Mouse (Mus musculus) limb, embryonic 14.5 days (tissue): ENCODE measurements around the gene Eif1ax. TPM values are rescaled to one million over a fixed set of nuclear protein-coding genes. Genes with fewer than 3 reads are reported as not detected.

Source experiments
- ATAC-seq: fragments of 200-750 bp; cut with Nextera tagmentation; 2 replicates; pipeline ENCODE4 v1.8.0; 2017; ENCODE audit warnings: low read depth, moderate number of reproducible peaks, moderate TSS enrichment; ENCODE audit not compliant: low FRiP score
- DNase-seq: peaks from one replicate; pipeline ENCODE4 v3.0.0-alpha.2; 2015; ENCODE audit warnings: low spot score
- H3K27ac ChIP-seq: fragments of 300-500 bp; sonication (generic); replicated peaks from 2 replicates; pipeline ENCODE4 v1.5.1; 2014; ENCODE audit warnings: low read depth, mild to moderate bottlenecking, low read length, moderate library complexity, mixed read lengths
- H3K27me3 ChIP-seq: fragments of 300-500 bp; sonication (generic); 2 replicates; pipeline ENCODE4 v1.6.1; 2014; ENCODE audit warnings: low read length, mixed read lengths; ENCODE audit not compliant: control insufficient read depth, insufficient read depth
- H3K36me3 ChIP-seq: fragments of 300-500 bp; sonication (generic); 2 replicates; pipeline ENCODE4 v1.6.1; 2014; ENCODE audit warnings: mild to moderate bottlenecking, low read length, moderate library complexity, mixed read lengths; ENCODE audit not compliant: control insufficient read depth, insufficient read depth
- H3K4me1 ChIP-seq: fragments of 300-500 bp; sonication (generic); 2 replicates; pipeline ENCODE4 v1.6.1; 2014; ENCODE audit warnings: antibody characterized with exemption, low read length, mixed read lengths; ENCODE audit not compliant: control insufficient read depth, insufficient read depth
- H3K4me2 ChIP-seq: fragments of 300-500 bp; sonication (generic); replicated peaks from 2 replicates; pipeline ENCODE4 v1.6.1; 2014; ENCODE audit warnings: low read depth, mild to moderate bottlenecking, low read length, moderate library complexity; ENCODE audit not compliant: severe bottlenecking
- H3K4me3 ChIP-seq: fragments of 300-500 bp; sonication (generic); replicated peaks from 2 replicates; pipeline ENCODE4 v1.5.1; 2014; ENCODE audit warnings: low read length
- H3K9ac ChIP-seq: fragments of 300-500 bp; sonication (generic); 2 replicates; pipeline ENCODE4 v1.6.1; 2014; ENCODE audit warnings: mild to moderate bottlenecking, low read depth, low read length, moderate library complexity; ENCODE audit not compliant: severe bottlenecking
- H3K9me3 ChIP-seq: fragments of 300-500 bp; sonication (generic); 2 replicates; pipeline ENCODE4 v1.6.1; 2016; ENCODE audit warnings: low read length; ENCODE audit not compliant: control insufficient read depth
- POLR2A ChIP-seq: fragments of 200-500 bp; IDR thresholded peaks from 2 replicates; pipeline ENCODE4 v1.8.0; 2012; ENCODE audit warnings: inconsistent platforms, mild to moderate bottlenecking, moderate library complexity, borderline replicate concordance; ENCODE audit not compliant: insufficient read depth, insufficient read length; ENCODE audit errors: extremely low read depth
- WGBS: fragments of 180-500 bp; shearing (Covaris S2); extraction: QIAGEN DNeasy Blood & Tissue Kit; methylation state at CpG from one replicate; pipeline ENCODE4 v1.1.7; 2014; 5-methylcytosine and 5-hydroxymethylcytosine counted together
- polyA plus RNA-seq, 2 experiments: library from polyadenylated mRNA; depleted of rRNA in 1 of 2; stranded (reverse) in 1 of 2; unstranded in 1 of 2; fragments of >200 nt; fragmentation: Nextera tagmentation in 1 of 2; extraction: Ambion mirVana in 1 of 2; gene quantifications; 2 replicates each; pipeline versions ENCODE4 v1.2.1 to v1.2.3; 2012 to 2014

Eif1ax gene
- polyA plus RNA-seq (2012; rRNA removed) (68.6 and 121 TPM in 2 replicates), polyA plus RNA-seq (2014; fragmentation: Nextera tagmentation; extraction: Ambion mirVana) (121 and 123 TPM in 2 replicates)

DNA sequence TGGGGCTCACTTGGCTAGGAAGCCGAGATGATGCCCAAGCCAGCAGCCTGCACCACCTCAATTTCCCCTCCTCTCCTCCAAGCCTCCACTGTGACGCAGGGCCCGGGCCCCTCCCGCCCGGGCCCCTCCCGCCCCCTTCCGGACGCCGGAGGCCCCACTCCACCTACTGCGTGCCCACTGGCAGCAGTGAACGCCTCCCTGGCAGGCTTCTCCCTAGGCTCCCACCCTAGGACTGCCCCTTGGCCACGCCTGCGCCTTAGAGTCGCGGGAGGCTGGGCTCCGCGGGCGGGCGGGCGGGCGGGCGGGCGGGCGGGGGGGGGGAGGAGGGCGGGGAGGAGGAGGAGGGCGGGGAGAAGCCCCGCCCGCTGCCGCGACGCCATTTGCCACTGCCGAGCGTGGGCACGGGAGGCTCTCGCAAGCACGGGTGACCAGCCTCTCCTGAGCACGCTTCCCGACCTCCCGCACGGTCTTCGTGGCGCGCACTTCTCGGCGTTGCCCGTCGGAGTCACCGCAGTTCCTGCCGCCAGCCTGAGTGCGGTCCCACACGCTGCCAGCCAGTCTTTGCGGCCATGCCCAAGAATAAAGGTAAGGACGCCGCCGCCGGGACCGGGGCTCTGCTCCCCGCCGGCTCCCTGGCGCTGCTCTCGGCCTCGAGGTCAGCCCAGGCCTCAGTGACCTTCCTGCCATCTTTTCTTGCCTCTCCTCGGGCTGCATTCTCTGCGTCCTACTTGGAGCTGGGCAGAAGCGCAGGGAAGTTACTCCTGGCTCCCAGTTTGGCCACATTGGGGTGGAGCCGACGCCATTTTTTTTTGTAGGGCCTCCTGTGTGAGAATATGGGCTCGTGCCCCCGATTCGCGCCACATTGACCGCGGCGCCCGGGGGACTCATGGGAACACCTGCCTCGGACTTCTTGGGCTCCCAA lies at the start of gene Eif1ax:
Gene Eif1ax, plus strand, starts transcription at position 348 of the 922 bp plus-strand sequence.
- Histone ChIP-seq H3K4me1 (no peaks in the 10 kb centered on the region), H3K9me3 (no peaks in the 10 kb centered on the region), H3K36me3 (0 out of 2 replicates have a peak, but pooled peaks cover 2% of the 10 kb centered on the region), H3K9ac (peak within 1 kb of the TSS; percentile 70), H3K4me2 (peak within 1 kb of the TSS; percentile 49), H3K27me3 (no peaks in the 10 kb centered on the region), H3K27ac (peak within 1 kb of the TSS; percentile 80), H3K4me3 (peak within 1 kb of the TSS; percentile 61)
- 10% methylated on average over 39 of the region's 76 CpGs for WGBS
- peak; percentile 72 for DNase-seq
- 0 out of 2 replicates have a peak, but pooled peaks have one; percentile 22 for TF ChIP-seq POLR2A
- ATAC-seq = peak; percentile 95

- 88% methylated on average over 3 of the region's 3 CpGs for WGBS
Observed at GRCm38 (mm10) chrX:159364506-159364905, 7.5 kb upstream of the Eif1ax start.

DNA sequence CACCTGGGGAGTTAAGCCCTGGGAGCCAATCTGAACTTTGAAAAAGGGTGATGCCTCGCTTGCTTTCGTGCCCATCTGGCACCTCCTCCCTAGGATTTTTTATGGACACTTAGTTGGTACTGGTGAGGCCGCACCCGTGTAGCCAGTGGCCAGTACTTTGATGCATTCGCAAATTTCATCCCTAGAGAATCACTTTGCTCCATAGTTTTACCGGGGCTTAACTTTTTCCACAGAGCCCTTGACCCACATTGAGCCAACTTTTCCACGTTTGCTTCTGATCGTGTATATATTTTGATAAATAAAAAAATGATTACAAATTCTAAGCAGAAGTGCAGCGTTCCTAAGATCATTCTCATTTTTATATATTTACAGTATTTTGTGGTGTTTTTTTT lies 771 bp downstream of the Eif1ax start:
- Histone ChIP-seq H3K9me3 (no peaks in the 10 kb centered on the region), H3K27me3 (no peaks in the 10 kb centered on the region), H3K36me3 (0 out of 2 replicates have a peak, but pooled peaks cover 2% of the 10 kb centered on the region), H3K4me1 (no peaks in the 10 kb centered on the region), H3K9ac (peak overlapping the region; percentile 70), H3K27ac (0 out of 2 replicates have a peak overlapping the region, but pooled peaks have one; percentile 80), H3K4me3 (peak overlapping the region; percentile 61), H3K4me2 (peak overlapping the region; percentile 49)
- TF ChIP-seq POLR2A = no peak
- WGBS = 14% methylated on average over 9 of the region's 9 CpGs
- no peak for ATAC-seq
- DNase-seq = no peak

More at GRCm38 (mm10) chrX:159364506-159364905, 7.5 kb upstream of the Eif1ax start:
- H3K27ac ChIP-seq = no peak overlapping the region
- H3K36me3 ChIP-seq = peaks cover 11% of the 10 kb centered on the region; the same call in 1 of the 2 replicates
- H3K4me1 ChIP-seq = no peaks in the 10 kb centered on the region
- no peak for ATAC-seq
- no peak overlapping the region for H3K4me3 ChIP-seq
- no peak overlapping the region for H3K4me2 ChIP-seq
- DNase-seq = no peak
- H3K9ac ChIP-seq = no peak overlapping the region
- H3K9me3 ChIP-seq = no peaks in the 10 kb centered on the region
- no peaks in the 10 kb centered on the region for H3K27me3 ChIP-seq
- no peak for TF ChIP-seq POLR2A

GRCm38 (mm10) chrX:159387105-159387504 lies 15.1 kb downstream of the Eif1ax start:
- Histone ChIP-seq H3K27ac (no peak overlapping the region), H3K4me1 (no peaks in the 10 kb centered on the region), H3K4me2 (no peak overlapping the region), H3K36me3 (peaks cover 17% of the 10 kb centered on the region; the same call in 1 of the 2 replicates), H3K9ac (no peak overlapping the region), H3K27me3 (no peaks in the 10 kb centered on the region), H3K9me3 (no peaks in the 10 kb centered on the region), H3K4me3 (no peak overlapping the region)
- WGBS = 81% methylated on average over 9 of the region's 9 CpGs
- ATAC-seq (no peak), DNase-seq (no peak)
- TF ChIP-seq POLR2A = no peak

DNA sequence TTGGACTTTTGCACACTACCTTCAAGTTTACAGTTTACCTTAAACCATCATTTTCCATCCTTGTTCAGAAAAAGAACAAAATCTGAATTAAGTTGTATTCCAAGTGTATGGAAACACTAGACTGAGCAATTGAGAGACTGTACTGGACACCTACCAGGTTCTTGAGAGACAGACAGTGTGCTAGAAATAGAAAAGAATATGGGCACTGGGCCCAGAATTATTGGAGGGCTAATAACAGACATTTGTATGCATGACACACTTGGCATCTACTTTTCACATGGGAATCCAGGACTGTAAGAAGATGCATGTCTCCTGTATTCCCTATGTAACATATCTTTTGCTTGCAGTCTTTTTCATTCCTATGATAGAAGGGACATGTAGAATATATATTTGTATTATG lies 17.0 kb downstream of the Eif1ax start:
- no peak overlapping the region for H3K27ac ChIP-seq

More for the DNA sequence above, 17.0 kb downstream of the Eif1ax start:
- Histone ChIP-seq H3K27me3 (no peaks in the 10 kb centered on the region), H3K9me3 (no peaks in the 10 kb centered on the region), H3K4me2 (no peak overlapping the region), H3K4me1 (no peaks in the 10 kb centered on the region), H3K9ac (no peak overlapping the region), H3K36me3 (peaks cover 17% of the 10 kb centered on the region; the same call in 1 of the 2 replicates), H3K4me3 (no peak overlapping the region)
- DNase-seq (peak; percentile 5), ATAC-seq (no peak)
- no peak for TF ChIP-seq POLR2A
